Mouse (Mus musculus) 3134 (cell line): Measurements from ENCODE around the gene Adk.

Source experiments
- DNase-seq: peaks from one replicate; pipeline ENCODE4 v3.0.0-alpha.2; 2011; ENCODE audit warnings: low spot score; ENCODE audit not compliant: insufficient read length; ENCODE audit errors: extremely low read depth

Gene Adk

GRCm38 (mm10) chr14:21253321-21253992, 201.1 kb downstream of the Adk start:
- no peak for DNase-seq

- DNase-seq: no peak
Observed at GRCm38 (mm10) chr14:21253993-21254339, 201.6 kb downstream of the Adk start.

- peak; percentile 14 for DNase-seq
Observed at GRCm38 (mm10) chr14:21268229-21268628, 215.9 kb downstream of the Adk start.

GRCm38 (mm10) chr14:21271472-21271871, 219.1 kb downstream of the Adk start:
- no peak for DNase-seq

GRCm38 (mm10) chr14:21275786-21276185, 223.4 kb downstream of the Adk start:
- no peak for DNase-seq

GRCm38 (mm10) chr14:21278290-21278689, 225.9 kb downstream of the Adk start:
- DNase-seq: no peak

GRCm38 (mm10) chr14:21278907-21279535, 226.6 kb downstream of the Adk start:
- DNase-seq: peak; percentile 30

- no peak for DNase-seq
Observed at GRCm38 (mm10) chr14:21280451-21280850, 228.1 kb downstream of the Adk start.

- DNase-seq: no peak
Observed at GRCm38 (mm10) chr14:21281506-21281905, 229.1 kb downstream of the Adk start.

- DNase-seq: no peak
Observed at GRCm38 (mm10) chr14:21284116-21284515, 231.7 kb downstream of the Adk start.

- no peak for DNase-seq
Observed at GRCm38 (mm10) chr14:21284847-21285246, 232.5 kb downstream of the Adk start.

- DNase-seq: no peak
Observed at GRCm38 (mm10) chr14:21286274-21286673, 233.9 kb downstream of the Adk start.

GRCm38 (mm10) chr14:21287726-21288442, 235.5 kb downstream of the Adk start:
- DNase-seq: no peak

- DNase-seq: no peak
Observed at GRCm38 (mm10) chr14:21299743-21300142, 247.4 kb downstream of the Adk start.

- no peak for DNase-seq
Observed at GRCm38 (mm10) chr14:21304815-21305214, 252.4 kb downstream of the Adk start.

- no peak for DNase-seq
Observed at GRCm38 (mm10) chr14:21308349-21308936, 256.1 kb downstream of the Adk start.

- no peak for DNase-seq
Observed at GRCm38 (mm10) chr14:21310530-21310929, 258.2 kb downstream of the Adk start.

- DNase-seq: no peak
Observed at GRCm38 (mm10) chr14:21313561-21314342, 261.4 kb downstream of the Adk start.

- DNase-seq: no peak
Observed at GRCm38 (mm10) chr14:21314466-21314865, 262.1 kb downstream of the Adk start.

GRCm38 (mm10) chr14:21334826-21335225, 282.5 kb downstream of the Adk start:
- DNase-seq: no peak
